Mouse (Mus musculus) T-cell, adult 66 days (primary cell): ENCODE results near the gene Gm8374. TPM values are rescaled to one million over a fixed set of nuclear protein-coding genes. Genes with fewer than 3 reads are reported as not detected.

Experiments used
- total RNA-seq, 2 experiments: library from RNA; stranded (reverse); gene quantifications; 3 replicates in 1 of 2; 4 replicates in 1 of 2; pipeline ENCODE4 v1.2.4; 2023

Gm8374 gene
- total RNA-seq = not detected

DNA sequence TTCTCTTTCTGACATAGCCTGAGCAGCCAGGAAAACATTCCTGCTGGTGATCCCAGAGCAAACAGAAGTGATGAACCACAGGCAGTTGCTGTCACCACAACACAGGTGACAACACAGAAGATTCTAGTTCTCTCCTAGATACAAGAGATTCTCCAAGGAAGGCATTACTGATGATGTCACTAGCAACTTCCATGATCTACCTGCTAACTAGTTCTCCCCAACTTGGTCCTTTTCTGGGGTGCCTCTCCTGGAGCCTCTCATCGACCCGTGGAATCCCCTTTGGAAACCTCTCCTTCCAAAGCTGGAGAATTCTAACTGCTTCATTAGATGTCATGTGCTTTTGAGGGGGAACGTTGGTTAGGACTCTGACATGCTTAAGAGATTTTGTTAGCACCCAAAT is at the start of gene Gm8374:
Gm8374 (minus strand) TSS at position 101 of the 400 bp plus-strand sequence.

DNA sequence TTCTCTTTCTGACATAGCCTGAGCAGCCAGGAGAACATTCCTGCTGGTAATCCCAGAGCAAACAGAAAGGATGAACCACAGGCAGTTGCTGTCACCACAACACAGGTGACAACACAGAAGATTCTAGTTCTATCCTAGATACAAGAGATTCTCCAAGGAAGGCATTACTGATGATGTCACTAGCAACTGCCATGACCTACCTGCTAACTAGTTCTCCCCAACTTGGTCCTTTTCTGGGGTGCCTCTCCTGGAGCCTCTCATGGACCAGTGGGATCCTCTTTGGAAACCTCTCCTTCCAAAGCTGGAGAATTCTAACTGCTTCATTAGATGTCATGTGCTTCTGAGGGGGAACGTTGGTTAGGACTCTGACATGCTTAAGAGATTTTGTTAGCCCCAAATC is 32.6 kb downstream of the Gm8374 start, which contains the start of gene Gm5797:
Gm5797 (minus strand) TSS at position 101 of the 400 bp plus-strand sequence.

DNA sequence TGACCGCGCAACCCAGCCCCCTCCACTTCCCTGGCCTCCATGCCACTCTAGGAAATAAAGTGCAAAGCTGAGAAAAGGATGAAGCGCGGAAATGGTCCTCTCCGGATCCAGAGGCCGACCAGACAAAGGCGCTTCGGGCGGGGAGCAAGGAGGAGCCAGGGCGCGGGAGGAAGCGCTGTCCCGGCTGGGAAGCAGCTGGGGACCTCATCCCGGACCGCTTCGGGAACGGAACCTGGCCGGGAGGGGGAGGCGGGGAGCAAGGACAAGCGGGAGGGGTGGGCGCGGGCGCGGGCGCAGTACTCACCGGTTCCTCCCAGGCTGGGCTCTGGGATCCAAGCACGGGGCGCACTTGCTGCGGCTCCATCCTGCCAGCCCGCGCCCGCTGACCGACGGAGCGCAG is 50.3 kb downstream of the Gm8374 start, which contains the start of gene Gm3739:
Gm3739 (minus strand) TSS at position 389 of the 400 bp plus-strand sequence.

Other genes starting within 250 kb of the Gm8374 start
- not detected for gene Gm6676, start 239.7 kb downstream of the Gm8374 start, total RNA-seq
- gene Gm3512, start 190.6 kb downstream of the Gm8374 start, total RNA-seq = 1 to 10 TPM in 1 of 2 experiments, under 1 TPM in 1; 0.29 to 1.1 TPM
- not detected for gene Gm16434, start 170.6 kb downstream of the Gm8374 start, total RNA-seq
- not detected for gene Gm3727, start 100.4 kb downstream of the Gm8374 start, total RNA-seq
- gene Gm3739, start 50.1 kb downstream of the Gm8374 start, total RNA-seq = 1 to 10 TPM; 1.0 to 1.6 TPM
- not detected for gene Gm5797, start 32.7 kb downstream of the Gm8374 start, total RNA-seq
- gene Gm3755, start 85.8 kb upstream of the Gm8374 start, total RNA-seq = not detected
- under 1 TPM in 1 of 2 experiments, not detected in 1; 0.33 TPM for gene Gm3752, start 118.6 kb upstream of the Gm8374 start, total RNA-seq
- 1 to 10 TPM; 1.7 to 2.1 TPM for gene Gm3558, start 203.4 kb upstream of the Gm8374 start, total RNA-seq
- gene Gm10338, start 230.5 kb upstream of the Gm8374 start, total RNA-seq = not detected